Mouse (Mus musculus) embryonic facial prominence, embryonic 14.5 days (tissue): ENCODE data around the gene Tmem212. TPM values are rescaled to one million over a fixed set of nuclear protein-coding genes. Genes with fewer than 3 reads are reported as not detected.
"Not testable (repeated sequence)": the region's sequence is repeated elsewhere in the genome, so short reads cannot be mapped to it uniquely, and the experiment has no call there.

ENCODE experiments used
- ATAC-seq: fragments of 200-750 bp; cut with Nextera tagmentation; 2 replicates; pipeline ENCODE4 v1.8.0; 2017; ENCODE audit warnings: low read depth, moderate number of reproducible peaks, moderate TSS enrichment
- DNase-seq: peaks from one replicate; pipeline ENCODE4 v3.0.0-alpha.2; 2015; ENCODE audit warnings: low spot score
- H3K27ac ChIP-seq: fragments of 300-500 bp; sonication (generic); replicated peaks from 2 replicates; pipeline ENCODE4 v1.5.1; 2014; ENCODE audit warnings: low read depth, mild to moderate bottlenecking, low read length, moderate library complexity
- H3K27me3 ChIP-seq: fragments of 300-500 bp; sonication (generic); replicated peaks from 2 replicates; pipeline ENCODE4 v1.6.1; 2014; ENCODE audit warnings: low read length; ENCODE audit not compliant: control insufficient read depth, insufficient read depth
- H3K36me3 ChIP-seq: fragments of 300-500 bp; sonication (generic); 2 replicates; pipeline ENCODE4 v1.6.1; 2014; ENCODE audit warnings: low read length, mixed read lengths; ENCODE audit not compliant: control insufficient read depth, insufficient read depth
- H3K4me1 ChIP-seq: fragments of 300-500 bp; sonication (generic); 2 replicates; pipeline ENCODE4 v1.6.1; 2014; ENCODE audit warnings: antibody characterized with exemption, low read length; ENCODE audit not compliant: control insufficient read depth, insufficient read depth
- H3K4me2 ChIP-seq: fragments of 300-500 bp; sonication (generic); 2 replicates; pipeline ENCODE4 v1.6.1; 2014; ENCODE audit warnings: low read depth, mild to moderate bottlenecking, low read length, moderate library complexity, mixed read lengths
- H3K4me3 ChIP-seq: fragments of 300-500 bp; sonication (generic); 2 replicates; pipeline ENCODE4 v1.5.1; 2014; ENCODE audit warnings: low read depth, mild to moderate bottlenecking, low read length
- H3K9ac ChIP-seq: fragments of 300-500 bp; sonication (generic); 2 replicates; pipeline ENCODE4 v1.6.1; 2014; ENCODE audit warnings: low read depth, mild to moderate bottlenecking, low read length, moderate library complexity, mixed read lengths
- H3K9me3 ChIP-seq: fragments of 300-500 bp; sonication (generic); 2 replicates; pipeline ENCODE4 v1.6.1; 2016; ENCODE audit warnings: low read length; ENCODE audit not compliant: control insufficient read depth
- WGBS: fragments of 180-500 bp; shearing (Covaris S2); extraction: QIAGEN DNeasy Blood & Tissue Kit; methylation state at CpG from one replicate; pipeline ENCODE4 v1.1.7; 2014; 5-methylcytosine and 5-hydroxymethylcytosine counted together
- polyA plus RNA-seq: library from polyadenylated mRNA; unstranded; fragments of >200 nt; fragmentation: Nextera tagmentation; extraction: Ambion mirVana; gene quantifications from 2 replicates; pipeline ENCODE4 v1.2.1, GENCODE M21; 2014

The Tmem212 gene
- polyA plus RNA-seq: 4.8 TPM in 1 of 2 replicates, not detected in the other

GRCm38 (mm10) chr3:27896318-27896892 lies at the start of gene Tmem212:
Gene Tmem212, minus strand, starts transcription at chr3:27896368.
- Histone ChIP-seq H3K4me3 (no peak within 1 kb of the TSS), H3K4me2 (no peak within 1 kb of the TSS), H3K27ac (no peak within 1 kb of the TSS), H3K27me3 (no peaks in the 10 kb centered on the region), H3K9ac (no peak within 1 kb of the TSS), H3K4me1 (no peaks in the 10 kb centered on the region), H3K9me3 (no peaks in the 10 kb centered on the region), H3K36me3 (no peaks in the 10 kb centered on the region)
- DNase-seq: peak; percentile 24
- ATAC-seq: no peak
- 55% methylated on average over 8 of the region's 8 CpGs for WGBS

- not testable (repeated sequence) for ATAC-seq, H3K9me3 ChIP-seq, DNase-seq, H3K27ac ChIP-seq, H3K27me3 ChIP-seq, H3K4me3 ChIP-seq, H3K4me2 ChIP-seq, H3K36me3 ChIP-seq, H3K9ac ChIP-seq
- H3K4me1 ChIP-seq: peaks cover 22% of the 10 kb centered on the region
- WGBS: 86% methylated on average over 2 of the region's 2 CpGs
Observed at GRCm38 (mm10) chr3:27945397-27945796, 49.2 kb upstream of the Tmem212 start.

- H3K27me3 ChIP-seq: no peaks in the 10 kb centered on the region
- H3K27ac ChIP-seq: no peak overlapping the region
- WGBS: 68% methylated on average over 7 of the region's 7 CpGs
- H3K9me3 ChIP-seq: no peaks in the 10 kb centered on the region
- ATAC-seq: no peak
- no peak overlapping the region for H3K9ac ChIP-seq
- no peak overlapping the region for H3K4me3 ChIP-seq
- peaks cover 24% of the 10 kb centered on the region for H3K4me1 ChIP-seq
- H3K36me3 ChIP-seq: no peaks in the 10 kb centered on the region
- H3K4me2 ChIP-seq: no peak overlapping the region
- DNase-seq: peak; percentile 53
Observed at GRCm38 (mm10) chr3:27942991-27943390, 46.8 kb upstream of the Tmem212 start.

- Histone ChIP-seq H3K4me1 (peaks cover 30% of the 10 kb centered on the region), H3K9me3 (no peaks in the 10 kb centered on the region), H3K36me3 (no peaks in the 10 kb centered on the region), H3K4me2 (no peak overlapping the region), H3K9ac (no peak overlapping the region), H3K27me3 (no peaks in the 10 kb centered on the region), H3K4me3 (no peak overlapping the region), H3K27ac (0 out of 2 replicates have a peak overlapping the region, but pooled peaks have one; percentile 39)
- DNase-seq (peak; percentile 82), ATAC-seq (no peak)
- WGBS: 34% methylated on average over 3 of the region's 3 CpGs
Observed at GRCm38 (mm10) chr3:27941634-27942033, 45.5 kb upstream of the Tmem212 start.

DNA sequence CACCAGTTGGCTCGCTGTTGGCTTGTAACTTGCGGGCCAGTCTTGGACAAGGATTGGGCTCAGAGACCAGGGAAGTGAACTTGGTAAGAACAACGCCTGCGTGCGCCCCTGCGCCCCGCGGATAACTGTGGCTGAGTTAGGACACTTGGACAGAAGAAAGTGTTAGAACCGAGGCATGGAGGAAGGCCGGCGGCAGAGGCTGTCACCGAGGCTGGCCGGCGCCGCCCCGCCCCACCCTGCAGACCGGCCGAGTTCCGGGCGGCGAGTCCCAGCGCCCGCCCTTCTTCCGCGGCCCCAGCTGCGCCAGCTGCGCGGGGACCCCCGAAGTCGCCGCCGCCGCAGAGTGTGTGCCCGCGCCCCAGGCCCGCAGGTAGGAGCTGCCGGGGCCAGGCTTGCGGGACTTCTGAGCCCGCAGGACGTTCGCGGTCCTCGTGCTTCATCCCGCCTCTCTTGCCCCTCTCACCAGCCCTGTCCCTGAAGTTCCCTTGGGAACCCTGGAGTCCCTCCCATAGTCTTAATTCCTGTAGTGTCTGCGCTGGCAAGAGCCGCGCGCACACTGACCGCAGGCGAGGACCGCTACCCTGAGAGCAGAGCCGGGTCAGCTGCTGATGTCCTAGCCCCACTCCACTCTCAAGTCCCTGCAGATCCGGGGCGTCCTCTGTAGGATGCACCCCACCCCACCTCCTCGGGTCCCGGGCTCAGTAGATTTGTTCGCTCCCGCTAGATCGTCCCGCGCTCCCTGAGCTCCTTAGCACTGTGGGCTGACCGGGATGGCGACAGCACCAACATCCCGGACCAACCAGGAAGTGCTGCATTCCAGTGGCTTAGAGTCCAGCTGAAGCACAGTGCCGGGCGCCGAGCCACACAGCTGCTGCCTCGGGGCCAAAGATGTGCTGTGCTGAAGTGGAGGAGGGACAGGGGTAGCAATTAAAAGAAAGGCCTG lies 42.5 kb upstream of the Tmem212 start, which contains the start of gene Pld1:
Pld1 (plus strand) TSS at position 315 of the 943 bp plus-strand sequence.
- H3K4me1 ChIP-seq: peaks cover 30% of the 10 kb centered on the region
- H3K9me3 ChIP-seq: no peaks in the 10 kb centered on the region
- DNase-seq (peak; percentile 85), ATAC-seq (peak; percentile 91)
- WGBS: 0% methylated on average over 34 of the region's 68 CpGs
- peak within 1 kb of the TSS; percentile 71 for H3K9ac ChIP-seq
- no peaks in the 10 kb centered on the region for H3K36me3 ChIP-seq
- H3K27me3 ChIP-seq: no peaks in the 10 kb centered on the region
- H3K4me2 ChIP-seq: peak within 1 kb of the TSS; percentile 97
- H3K4me3 ChIP-seq: peak within 1 kb of the TSS; percentile 64
- H3K27ac ChIP-seq: peak within 1 kb of the TSS; percentile 77; the same call in 1 of the 2 replicates

GRCm38 (mm10) chr3:27937144-27938110 lies 41.3 kb upstream of the Tmem212 start:
- no peaks in the 10 kb centered on the region for H3K27me3 ChIP-seq
- no peaks in the 10 kb centered on the region for H3K36me3 ChIP-seq
- H3K4me3 ChIP-seq: no peak overlapping the region; the same call in 1 of the 2 replicates
- H3K4me2 ChIP-seq: peak overlapping the region; percentile 97
- no peak overlapping the region for H3K9ac ChIP-seq
- no peak overlapping the region for H3K27ac ChIP-seq
- H3K4me1 ChIP-seq: peaks cover 30% of the 10 kb centered on the region
- H3K9me3 ChIP-seq: no peaks in the 10 kb centered on the region
- 60% methylated on average over 13 of the region's 13 CpGs for WGBS
- DNase-seq (peak; percentile 34), ATAC-seq (no peak)

GRCm38 (mm10) chr3:27936731-27937130 lies 40.6 kb upstream of the Tmem212 start:
- no peak overlapping the region for H3K4me3 ChIP-seq
- 59% methylated on average over 5 of the region's 5 CpGs for whole genome bisulfite sequencing
- H3K27me3 ChIP-seq: no peaks in the 10 kb centered on the region
- ATAC-seq: no peak
- no peak overlapping the region for H3K9ac ChIP-seq
- H3K4me1 ChIP-seq: peaks cover 26% of the 10 kb centered on the region
- DNase-seq: no peak
- H3K36me3 ChIP-seq: no peaks in the 10 kb centered on the region
- H3K9me3 ChIP-seq: no peaks in the 10 kb centered on the region
- H3K4me2 ChIP-seq: no peak overlapping the region
- H3K27ac ChIP-seq: no peak overlapping the region

DNA sequence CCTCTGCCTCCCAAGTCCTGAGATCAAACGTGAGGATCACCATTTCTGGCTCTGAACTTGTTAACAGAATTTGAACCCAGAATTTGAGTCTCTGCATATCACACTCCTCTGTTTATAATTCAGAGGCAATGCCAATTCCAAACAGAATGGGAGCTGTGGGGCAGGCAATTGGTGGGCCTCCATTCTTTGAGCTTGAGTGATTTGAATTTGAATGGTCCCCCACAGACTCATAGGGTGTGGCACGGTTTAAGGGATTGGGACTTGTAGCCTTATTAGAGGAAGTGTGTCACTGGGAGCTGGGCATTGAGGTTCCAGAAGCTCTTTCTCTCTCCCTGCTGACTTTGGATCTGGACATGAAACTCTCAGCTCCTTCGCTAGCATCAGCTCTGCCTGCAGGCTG lies 39.5 kb upstream of the Tmem212 start:
- Histone ChIP-seq H3K27ac (no peak overlapping the region), H3K36me3 (no peaks in the 10 kb centered on the region), H3K4me2 (no peak overlapping the region), H3K9ac (no peak overlapping the region), H3K4me1 (peaks cover 17% of the 10 kb centered on the region), H3K27me3 (no peaks in the 10 kb centered on the region), H3K9me3 (no peaks in the 10 kb centered on the region), H3K4me3 (no peak overlapping the region)
- DNase-seq: no peak
- WGBS: 69% methylated on average over 3 of the region's 3 CpGs
- ATAC-seq: no peak
